Mouse (Mus musculus) small intestine, adult 2 months (tissue): Measurements from ENCODE around the gene Mgat3. TPM values are rescaled to one million over a fixed set of nuclear protein-coding genes. Genes with fewer than 3 reads are reported as not detected.

Experiments
- H3K27ac ChIP-seq: fragments of 200-500 bp; 2 replicates; pipeline ENCODE4 v1.5.1; 2012; ENCODE audit warnings: low read depth, low read length, control low read depth, inconsistent platforms; ENCODE audit not compliant: insufficient read depth
- H3K27me3 ChIP-seq: fragments of 200-500 bp; 2 replicates; pipeline ENCODE4 v1.6.1; 2012; ENCODE audit warnings: mild to moderate bottlenecking, moderate library complexity, low read length, inconsistent platforms; ENCODE audit not compliant: control insufficient read depth, insufficient read depth
- H3K36me3 ChIP-seq: fragments of 200-500 bp; 2 replicates; pipeline ENCODE4 v1.6.1; 2012; ENCODE audit warnings: mild to moderate bottlenecking, low read length, control low read depth, inconsistent platforms; ENCODE audit not compliant: control insufficient read depth, insufficient read depth
- H3K4me1 ChIP-seq: fragments of 200-500 bp; 2 replicates; pipeline ENCODE4 v1.6.1; 2012; ENCODE audit warnings: low read length, inconsistent platforms, mixed read lengths; ENCODE audit not compliant: control insufficient read depth, insufficient read depth, insufficient read length
- H3K4me3 ChIP-seq: fragments of 200-500 bp; 2 replicates; pipeline ENCODE4 v1.5.1; 2012; ENCODE audit warnings: low read depth, mild to moderate bottlenecking, control low read depth, inconsistent platforms, low read length, moderate library complexity
- CTCF ChIP-seq: fragments of 200-500 bp; IDR thresholded peaks from 2 replicates; pipeline ENCODE4 v1.5.1; 2012; ENCODE audit warnings: low read depth, mild to moderate bottlenecking, control low read depth, inconsistent platforms, low read length, moderate library complexity, mixed read lengths; ENCODE audit not compliant: insufficient replicate concordance, insufficient read length; ENCODE audit errors: extremely low read depth
- POLR2A ChIP-seq: fragments of 200-500 bp; IDR thresholded peaks from 2 replicates; pipeline ENCODE4 v1.6.1; 2012; ENCODE audit warnings: low read depth, mild to moderate bottlenecking, control low read depth, inconsistent platforms, low read length, moderate library complexity
- WGBS: fragments of 180-500 bp; shearing (Covaris S2); methylation state at CpG from one replicate; pipeline ENCODE4 v1.1.7; 2018; 5-methylcytosine and 5-hydroxymethylcytosine counted together
- polyA plus RNA-seq: library from polyadenylated mRNA; depleted of rRNA; stranded (reverse); fragments of >200 nt; gene quantifications from 2 replicates; pipeline ENCODE4 v1.2.3, GENCODE M21; 2012

Gene Mgat3
- polyA plus RNA-seq, 1 experiment: 62.6 TPM

DNA sequence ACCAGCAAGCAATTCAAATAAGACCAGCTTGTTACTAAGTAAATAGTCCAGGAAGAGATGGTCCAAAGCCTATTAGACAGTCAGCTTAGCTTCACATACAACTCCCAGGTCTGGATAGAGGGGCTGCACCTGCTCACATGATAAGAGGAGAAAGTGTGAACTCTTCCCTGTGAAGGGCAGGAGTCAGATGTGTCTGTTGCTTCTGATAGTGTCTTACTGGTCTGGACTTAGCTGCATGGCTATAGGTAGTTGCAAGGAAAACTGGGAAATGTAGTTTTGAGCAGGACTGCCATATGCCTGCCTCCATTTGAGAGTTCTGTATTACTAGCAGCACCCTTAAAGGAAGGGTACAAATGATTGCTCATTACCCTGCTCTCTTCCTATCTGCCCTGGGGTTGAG is 40.2 kb downstream of the Mgat3 start:
- TF ChIP-seq CTCF (no peak), POLR2A (no peak)
- Histone ChIP-seq H3K27me3 (no peaks in the 10 kb centered on the region), H3K27ac (no peak overlapping the region), H3K4me3 (no peak overlapping the region), H3K36me3 (peaks cover 29% of the 10 kb centered on the region), H3K4me1 (no peaks in the 10 kb centered on the region)

GRCm38 (mm10) chr15:80215716-80216479 is 42.4 kb downstream of the Mgat3 start:
- WGBS: 26% methylated on average over 10 of the region's 10 CpGs
- Histone ChIP-seq H3K4me1 (peaks cover 5% of the 10 kb centered on the region), H3K4me3 (no peak overlapping the region), H3K27me3 (no peaks in the 10 kb centered on the region), H3K27ac (no peak overlapping the region), H3K36me3 (peaks cover 26% of the 10 kb centered on the region)
- TF ChIP-seq POLR2A (no peak), CTCF (peak; percentile 48; the same call in 1 of the 2 replicates)

DNA sequence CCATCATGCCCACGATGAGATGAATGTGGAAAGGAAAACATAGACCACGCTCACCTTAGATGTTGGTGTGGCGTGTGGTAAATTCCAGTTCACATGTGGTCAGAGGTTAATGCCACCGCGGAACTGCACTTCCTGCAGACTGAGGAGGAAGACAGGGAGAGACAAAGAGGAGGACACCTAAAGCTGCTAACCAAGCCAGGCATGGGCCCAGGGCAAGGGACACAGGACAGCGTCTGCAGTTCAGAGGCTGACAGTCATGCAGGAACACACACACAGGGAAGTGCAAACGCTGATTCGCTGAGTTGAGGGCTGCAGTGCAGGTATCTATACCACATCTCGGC is 42.9 kb downstream of the Mgat3 start:
- no peak overlapping the region for H3K27ac ChIP-seq
- 54% methylated on average over 9 of the region's 9 CpGs for WGBS
- H3K4me1 ChIP-seq: peaks cover 5% of the 10 kb centered on the region
- peaks cover 21% of the 10 kb centered on the region for H3K36me3 ChIP-seq
- H3K4me3 ChIP-seq: no peak overlapping the region
- TF ChIP-seq CTCF (no peak), POLR2A (no peak)
- no peaks in the 10 kb centered on the region for H3K27me3 ChIP-seq

DNA sequence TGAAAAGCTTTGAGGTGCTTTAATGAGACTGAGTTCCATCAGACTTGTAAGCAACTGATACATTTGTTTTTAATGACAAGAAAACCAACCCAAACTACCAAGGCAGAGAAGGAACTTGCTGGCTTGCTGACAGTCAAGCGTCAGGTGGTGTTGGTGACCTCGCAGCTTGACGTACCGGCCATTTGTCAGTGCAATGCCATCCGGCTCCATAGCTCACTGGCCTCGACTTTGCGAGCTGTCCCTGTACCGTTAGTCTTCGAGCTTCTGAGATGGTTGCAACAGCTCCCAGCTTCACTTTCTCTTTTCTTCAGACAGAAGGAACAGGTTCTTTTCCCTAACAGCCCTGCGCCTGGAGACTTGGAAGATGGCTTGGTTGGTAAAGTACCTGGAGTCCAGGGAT is 44.0 kb downstream of the Mgat3 start:
- Histone ChIP-seq H3K27ac (no peak overlapping the region), H3K4me1 (peaks cover 5% of the 10 kb centered on the region), H3K36me3 (peaks cover 11% of the 10 kb centered on the region; the same call in 1 of the 2 replicates), H3K4me3 (no peak overlapping the region), H3K27me3 (no peaks in the 10 kb centered on the region)
- TF ChIP-seq CTCF: no peak
- no peak for TF ChIP-seq POLR2A
- WGBS: 87% methylated on average over 10 of the region's 10 CpGs

- Histone ChIP-seq H3K4me1 (peaks cover 5% of the 10 kb centered on the region), H3K27ac (0 out of 2 replicates have a peak overlapping the region, but pooled peaks have one; percentile 5), H3K27me3 (no peaks in the 10 kb centered on the region), H3K36me3 (no peaks in the 10 kb centered on the region), H3K4me3 (peak overlapping the region; percentile 11; the same call in 1 of the 2 replicates)
- 44% methylated on average over 14 of the region's 14 CpGs for WGBS
- TF ChIP-seq CTCF: no peak
- TF ChIP-seq POLR2A: no peak
These were observed 45.7 kb downstream of the Mgat3 start for GRCm38 (mm10) chr15:80219211-80219610.

DNA sequence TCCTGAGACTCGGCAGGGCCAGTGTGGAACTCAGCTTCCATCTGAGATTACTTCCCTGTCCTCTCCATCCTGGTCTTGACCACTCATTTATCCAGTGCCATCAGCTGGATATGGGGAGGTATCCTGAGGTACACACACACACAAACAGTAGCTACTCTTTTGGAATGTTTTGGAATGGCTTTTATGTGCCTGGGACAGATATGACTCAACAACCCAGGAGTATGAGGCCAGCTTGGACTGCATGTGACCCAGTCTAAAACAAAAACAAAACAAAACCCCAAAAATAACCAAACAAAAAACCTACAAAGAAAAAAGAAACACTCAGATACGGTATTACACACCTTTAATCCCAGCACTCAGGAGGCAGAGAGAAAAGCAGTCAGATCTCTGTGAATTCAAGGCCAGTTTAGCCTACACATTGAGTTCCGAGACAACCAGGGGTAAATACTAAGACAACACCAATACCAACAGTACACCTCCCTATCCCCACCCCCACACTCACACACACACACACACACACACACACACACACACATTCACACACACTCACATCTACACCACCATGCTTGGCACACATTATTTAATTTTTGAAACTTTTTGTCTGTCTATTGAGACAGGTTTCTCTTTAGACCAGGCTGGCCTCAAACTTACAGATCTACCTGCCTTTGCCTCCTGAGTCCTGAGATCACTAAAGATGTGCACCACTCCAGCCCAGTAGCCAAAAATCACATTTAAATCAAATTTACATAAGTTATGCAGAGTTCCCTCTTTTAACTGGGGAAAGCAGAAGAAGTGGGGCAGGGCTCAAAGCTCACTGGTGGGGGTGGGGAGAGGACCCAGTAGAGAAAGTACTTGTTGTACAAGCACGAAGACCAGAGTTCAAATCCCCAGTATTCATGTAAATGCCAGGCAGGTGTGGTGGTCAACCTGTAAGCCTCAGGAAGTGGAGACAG is 46.5 kb downstream of the Mgat3 start:
- WGBS: 58% methylated on average over 4 of the region's 4 CpGs

GRCm38 (mm10) chr15:80221031-80221430 is 47.5 kb downstream of the Mgat3 start:
- Histone ChIP-seq H3K27me3 (no peaks in the 10 kb centered on the region), H3K36me3 (no peaks in the 10 kb centered on the region), H3K27ac (no peak overlapping the region), H3K4me3 (no peak overlapping the region), H3K4me1 (peaks cover 7% of the 10 kb centered on the region)
- TF ChIP-seq CTCF (no peak), POLR2A (no peak)
- WGBS: 61% methylated on average over 8 of the region's 8 CpGs

More for the DNA sequence above, 46.5 kb downstream of the Mgat3 start:
- no peaks in the 10 kb centered on the region for H3K36me3 ChIP-seq
- no peaks in the 10 kb centered on the region for H3K27me3 ChIP-seq
- 0 out of 2 replicates have a peak overlapping the region, but pooled peaks have one; percentile 5 for H3K27ac ChIP-seq
- peaks cover 5% of the 10 kb centered on the region for H3K4me1 ChIP-seq
- TF ChIP-seq CTCF: no peak
- TF ChIP-seq POLR2A: no peak
- no peak overlapping the region for H3K4me3 ChIP-seq
